Mouse (Mus musculus) ES-Bruce4 (cell line): ENCODE measurements around the gene Ercc6. TPM values are rescaled to one million over a fixed set of nuclear protein-coding genes. Genes with fewer than 3 reads are reported as not detected.

Source experiments
- H3K27ac ChIP-seq: 2 replicates; pipeline ENCODE4 v1.5.1; 2012; ENCODE audit warnings: low read length, inconsistent platforms; ENCODE audit not compliant: insufficient read depth
- H3K27me3 ChIP-seq: 2 replicates; pipeline ENCODE4 v1.6.1; 2012; ENCODE audit warnings: mild to moderate bottlenecking, low read length, inconsistent platforms; ENCODE audit not compliant: control insufficient read depth, poor library complexity, insufficient read depth, severe bottlenecking
- H3K36me3 ChIP-seq: 2 replicates; pipeline ENCODE4 v1.6.1; 2012; ENCODE audit warnings: inconsistent platforms, mild to moderate bottlenecking, low read length, moderate library complexity; ENCODE audit not compliant: control insufficient read depth, poor library complexity, insufficient read depth, severe bottlenecking
- H3K4me1 ChIP-seq: one replicate; pipeline ENCODE4 v1.8.1; 2011; ENCODE audit warnings: low read length; ENCODE audit not compliant: control insufficient read depth, insufficient read depth
- H3K4me3 ChIP-seq: 2 replicates; pipeline ENCODE4 v1.5.1; 2011; ENCODE audit warnings: low read depth, mild to moderate bottlenecking, low read length
- H3K9ac ChIP-seq: 2 replicates; pipeline ENCODE4 v1.6.1; 2012; ENCODE audit warnings: low read depth, mild to moderate bottlenecking, inconsistent platforms; ENCODE audit not compliant: poor library complexity, severe bottlenecking
- H3K9me3 ChIP-seq: replicated peaks from 2 replicates; pipeline ENCODE4 v1.6.1; 2012; ENCODE audit warnings: mild to moderate bottlenecking, low read length, inconsistent platforms; ENCODE audit not compliant: control insufficient read depth, poor library complexity, insufficient read depth, severe bottlenecking
- CTCF ChIP-seq: IDR thresholded peaks from one replicate; pipeline ENCODE4 v1.8.1; 2011; ENCODE audit warnings: low read depth, low read length
- EP300 ChIP-seq: IDR thresholded peaks from 2 replicates; pipeline ENCODE4 v1.6.1; 2011; ENCODE audit warnings: low read depth, low read length; ENCODE audit not compliant: insufficient read depth
- POLR2A ChIP-seq: IDR thresholded peaks from one replicate; pipeline ENCODE4 v1.8.1; 2011; ENCODE audit warnings: low read length; ENCODE audit not compliant: insufficient read depth
- polyA plus RNA-seq: library from polyadenylated mRNA; stranded (reverse); fragments of >200 nt; gene quantifications from 2 replicates; pipeline ENCODE4 v1.2.4, GENCODE M21; 2011; ENCODE audit warnings: low read depth; ENCODE audit not compliant: missing spikeins, insufficient read depth, insufficient read length

Ercc6 gene
- polyA plus RNA-seq, 1 experiment, result 22.8 TPM

DNA sequence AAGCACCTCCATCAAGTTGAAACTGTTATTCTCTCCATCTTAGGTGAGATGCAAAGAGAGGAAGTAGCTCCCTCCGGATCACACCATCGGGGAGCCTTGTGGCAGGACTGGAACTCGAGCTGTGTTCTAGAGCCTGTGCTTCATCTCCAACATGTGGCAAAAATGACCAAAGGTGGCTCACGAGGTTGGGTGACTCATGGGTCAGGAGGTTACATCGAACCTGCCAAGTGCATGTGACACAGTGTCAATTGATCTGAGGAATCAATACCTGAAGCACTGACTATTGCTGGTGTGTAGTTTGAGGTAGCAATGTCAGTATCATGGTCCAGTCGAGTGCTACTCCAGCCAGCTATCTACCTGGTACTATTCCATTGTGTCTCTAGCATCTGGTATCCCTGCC is 36.8 kb upstream of the Ercc6 start:
- Histone ChIP-seq H3K4me1 (no peaks in the 10 kb centered on the region), H3K36me3 (no peaks in the 10 kb centered on the region), H3K4me3 (no peak overlapping the region), H3K9ac (no peak overlapping the region), H3K9me3 (no peaks in the 10 kb centered on the region), H3K27ac (no peak overlapping the region), H3K27me3 (no peaks in the 10 kb centered on the region)
- TF ChIP-seq POLR2A, result no peak
- no peak for TF ChIP-seq EP300
- TF ChIP-seq CTCF, result no peak

DNA sequence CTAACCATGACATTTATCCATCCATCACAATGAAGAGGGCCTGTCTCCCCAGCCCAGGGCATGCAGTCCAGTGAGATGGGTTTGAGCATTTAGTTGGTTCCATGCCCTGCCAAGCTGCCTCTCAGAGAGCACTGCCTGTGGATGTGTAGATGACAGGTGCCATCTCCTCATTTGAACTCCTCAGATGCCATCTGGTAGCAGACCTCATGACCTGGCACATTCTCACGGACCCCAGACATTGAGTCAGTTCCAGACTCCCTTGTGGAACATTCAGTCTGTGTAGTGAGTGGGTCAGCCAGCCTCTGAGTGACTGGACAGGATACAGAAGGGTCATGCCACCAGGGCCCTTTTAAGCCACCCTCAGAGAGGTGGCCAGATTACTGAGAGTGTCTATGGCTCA is 35.7 kb upstream of the Ercc6 start:
- no peak for TF ChIP-seq CTCF
- TF ChIP-seq EP300, result no peak
- TF ChIP-seq POLR2A, result no peak
- H3K36me3 ChIP-seq, result no peaks in the 10 kb centered on the region
- no peaks in the 10 kb centered on the region for H3K9me3 ChIP-seq
- no peaks in the 10 kb centered on the region for H3K4me1 ChIP-seq
- no peak overlapping the region for H3K4me3 ChIP-seq
- H3K27ac ChIP-seq, result no peak overlapping the region
- H3K9ac ChIP-seq, result no peak overlapping the region
- H3K27me3 ChIP-seq, result no peaks in the 10 kb centered on the region

DNA sequence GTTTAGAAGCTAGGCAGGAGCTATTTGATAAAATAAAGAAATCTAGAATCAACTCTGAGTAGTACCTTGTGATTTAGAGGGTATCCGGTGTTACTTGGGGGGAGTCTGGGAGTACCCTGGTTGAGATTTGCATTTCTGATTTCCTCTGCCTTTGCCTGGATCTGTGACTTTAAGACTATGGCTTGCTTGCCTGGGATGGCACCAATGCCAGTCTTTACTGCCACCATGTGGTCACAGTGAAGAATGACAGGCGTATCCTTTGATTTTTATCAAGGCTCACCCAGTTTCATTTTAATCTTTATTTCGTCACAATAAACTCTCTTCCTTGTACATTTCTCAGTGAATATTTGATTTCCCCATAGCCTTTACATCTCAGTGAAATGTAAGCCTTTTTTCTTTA is 31.3 kb upstream of the Ercc6 start:
- no peaks in the 10 kb centered on the region for H3K27me3 ChIP-seq
- H3K27ac ChIP-seq, result no peak overlapping the region
- no peaks in the 10 kb centered on the region for H3K4me1 ChIP-seq
- TF ChIP-seq POLR2A (no peak), CTCF (peak; percentile 64)
- H3K4me3 ChIP-seq, result no peak overlapping the region
- H3K9ac ChIP-seq, result no peak overlapping the region
- no peaks in the 10 kb centered on the region for H3K9me3 ChIP-seq
- no peaks in the 10 kb centered on the region for H3K36me3 ChIP-seq

DNA sequence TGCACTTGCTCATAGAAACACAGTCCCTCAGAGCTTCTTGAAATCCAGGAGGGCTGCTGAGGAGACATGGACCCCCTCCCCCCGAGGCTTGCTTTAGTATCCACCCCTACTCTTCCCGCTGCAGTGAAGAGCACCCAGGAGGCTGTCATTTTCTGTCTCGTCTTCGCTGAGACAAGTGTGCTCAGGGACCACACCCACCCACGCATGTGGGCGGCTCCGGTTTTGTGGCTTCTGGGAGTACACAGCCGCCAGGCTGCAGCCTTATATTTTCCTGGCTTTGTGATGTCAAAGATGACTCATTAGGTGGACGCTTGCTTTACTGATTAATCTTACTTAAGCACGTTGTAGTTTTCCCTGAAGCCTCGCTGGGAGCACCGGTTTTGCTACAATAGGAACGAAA is 20.8 kb upstream of the Ercc6 start:
- no peaks in the 10 kb centered on the region for H3K9me3 ChIP-seq
- no peaks in the 10 kb centered on the region for H3K4me1 ChIP-seq
- H3K27ac ChIP-seq, result no peak overlapping the region
- no peaks in the 10 kb centered on the region for H3K36me3 ChIP-seq
- no peaks in the 10 kb centered on the region for H3K27me3 ChIP-seq
- TF ChIP-seq CTCF (no peak), EP300 (no peak), POLR2A (no peak)
- no peak overlapping the region for H3K4me3 ChIP-seq
- no peak overlapping the region for H3K9ac ChIP-seq

DNA sequence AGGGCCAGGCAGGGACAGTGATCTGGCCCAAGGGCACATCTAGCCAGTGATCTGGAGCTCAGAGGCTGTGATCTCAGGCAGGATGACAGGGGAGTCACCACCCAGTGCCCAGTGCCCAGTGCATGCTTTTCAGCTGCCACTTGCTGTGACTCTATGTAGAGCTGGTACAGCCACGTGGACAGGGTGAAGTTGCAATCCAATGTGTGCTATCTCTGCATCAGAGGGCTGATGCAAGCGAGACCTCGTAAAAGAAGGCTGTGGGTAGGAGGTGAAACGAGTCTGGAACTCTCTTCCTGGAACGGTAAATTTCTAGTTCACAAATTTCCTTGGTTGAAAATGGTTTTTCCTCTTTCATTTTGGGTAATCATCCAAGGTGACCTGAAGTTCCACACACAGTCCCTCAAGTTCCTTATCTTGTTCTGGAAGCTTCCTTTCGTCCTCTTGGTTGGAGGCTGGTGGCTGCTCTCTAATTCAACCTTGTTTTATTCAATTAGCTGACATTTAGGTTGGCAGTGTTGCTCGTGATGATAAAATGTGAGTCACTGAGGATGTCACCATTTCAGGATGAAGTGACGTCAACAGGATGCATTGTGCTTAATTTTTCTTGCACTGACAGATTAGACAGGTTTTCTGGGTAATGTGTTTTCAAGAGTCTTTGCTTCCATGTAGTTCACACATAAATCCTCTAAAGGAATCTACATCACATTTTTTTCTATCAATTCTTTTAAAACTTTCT is 17.0 kb upstream of the Ercc6 start:
- TF ChIP-seq CTCF, result no peak
- H3K36me3 ChIP-seq, result no peaks in the 10 kb centered on the region

GRCm38 (mm10) chr14:32501303-32501702 is 12.0 kb upstream of the Ercc6 start:
- Histone ChIP-seq H3K27ac (no peak overlapping the region), H3K4me1 (no peaks in the 10 kb centered on the region), H3K27me3 (no peaks in the 10 kb centered on the region), H3K36me3 (no peaks in the 10 kb centered on the region), H3K9me3 (no peaks in the 10 kb centered on the region), H3K9ac (no peak overlapping the region), H3K4me3 (no peak overlapping the region)
- TF ChIP-seq POLR2A, result no peak

More for the DNA sequence above, 17.0 kb upstream of the Ercc6 start:
- Histone ChIP-seq H3K9me3 (no peaks in the 10 kb centered on the region), H3K4me1 (no peaks in the 10 kb centered on the region), H3K27me3 (no peaks in the 10 kb centered on the region), H3K9ac (no peak overlapping the region), H3K4me3 (no peak overlapping the region), H3K27ac (no peak overlapping the region)
